Mouse (Mus musculus) intestine, embryonic 15.5 days (tissue): ENCODE measurements around the gene 1110051M20Rik. TPM values are rescaled to one million over a fixed set of nuclear protein-coding genes. Genes with fewer than 3 reads are reported as not detected.
"Not testable (repeated sequence)": the region's sequence is repeated elsewhere in the genome, so short reads cannot be mapped to it uniquely, and the experiment has no call there.

Experiments
- ATAC-seq: fragments of 200-750 bp; cut with Nextera tagmentation; 2 replicates; pipeline ENCODE4 v1.8.0; 2017; ENCODE audit warnings: moderate TSS enrichment, moderate library complexity
- H3K27ac ChIP-seq: fragments of 300-500 bp; sonication (generic); 2 replicates; pipeline ENCODE4 v1.5.1; 2015; ENCODE audit warnings: mild to moderate bottlenecking, inconsistent platforms
- H3K27me3 ChIP-seq: fragments of 300-500 bp; sonication (generic); replicated peaks from 2 replicates; pipeline ENCODE4 v1.6.1; 2015; ENCODE audit warnings: inconsistent platforms
- H3K36me3 ChIP-seq: fragments of 300-500 bp; sonication (generic); 2 replicates; pipeline ENCODE4 v1.6.1; 2015; ENCODE audit warnings: inconsistent platforms
- H3K4me1 ChIP-seq: fragments of 300-500 bp; sonication (generic); replicated peaks from 2 replicates; pipeline ENCODE4 v1.6.1; 2015; ENCODE audit warnings: inconsistent platforms
- H3K4me2 ChIP-seq: fragments of 300-500 bp; sonication (generic); replicated peaks from 2 replicates; pipeline ENCODE4 v1.6.1; 2015; ENCODE audit warnings: mild to moderate bottlenecking, inconsistent platforms
- H3K4me3 ChIP-seq: fragments of 300-500 bp; sonication (generic); replicated peaks from 2 replicates; pipeline ENCODE4 v1.5.1; 2015; ENCODE audit warnings: inconsistent platforms
- H3K9ac ChIP-seq: fragments of 300-500 bp; sonication (generic); 2 replicates; pipeline ENCODE4 v1.6.1; 2015; ENCODE audit warnings: inconsistent platforms
- H3K9me3 ChIP-seq: fragments of 300-500 bp; sonication (generic); 2 replicates; pipeline ENCODE4 v1.6.1; 2016; ENCODE audit warnings: inconsistent platforms
- WGBS: fragments of 180-500 bp; shearing (Covaris S2); methylation state at CpG from one replicate; pipeline ENCODE4 v1.1.7; 2015; 5-methylcytosine and 5-hydroxymethylcytosine counted together
- polyA plus RNA-seq: library from polyadenylated mRNA; unstranded; fragments of >200 nt; fragmentation: Nextera tagmentation; extraction: Ambion mirVana; gene quantifications from 2 replicates; pipeline ENCODE4 v1.2.1, GENCODE M21; 2015

Gene 1110051M20Rik
- polyA plus RNA-seq, 1 experiment from 2014 or later: 38.6 TPM

GRCm38 (mm10) chr2:91248366-91248765 lies 196.1 kb downstream of the 1110051M20Rik start:
- Histone ChIP-seq H3K27me3 (no peaks in the 10 kb centered on the region), H3K4me2 (no peak overlapping the region), H3K9ac (no peak overlapping the region), H3K4me1 (no peaks in the 10 kb centered on the region), H3K9me3 (no peaks in the 10 kb centered on the region), H3K27ac (no peak overlapping the region), H3K36me3 (no peaks in the 10 kb centered on the region), H3K4me3 (no peak overlapping the region)
- ATAC-seq: no peak
- WGBS: 77% methylated on average over 4 of the region's 4 CpGs

- Histone ChIP-seq H3K36me3 (no peaks in the 10 kb centered on the region), H3K27me3 (no peaks in the 10 kb centered on the region), H3K9me3 (no peaks in the 10 kb centered on the region), H3K4me3 (no peak overlapping the region), H3K9ac (no peak overlapping the region), H3K27ac (no peak overlapping the region), H3K4me1 (no peaks in the 10 kb centered on the region), H3K4me2 (no peak overlapping the region)
- WGBS: 74% methylated on average over 5 of the region's 5 CpGs
- ATAC-seq: peak; percentile 45; the same call in 1 of the 2 replicates
Observed at GRCm38 (mm10) chr2:91244557-91245228, 199.8 kb downstream of the 1110051M20Rik start.

DNA sequence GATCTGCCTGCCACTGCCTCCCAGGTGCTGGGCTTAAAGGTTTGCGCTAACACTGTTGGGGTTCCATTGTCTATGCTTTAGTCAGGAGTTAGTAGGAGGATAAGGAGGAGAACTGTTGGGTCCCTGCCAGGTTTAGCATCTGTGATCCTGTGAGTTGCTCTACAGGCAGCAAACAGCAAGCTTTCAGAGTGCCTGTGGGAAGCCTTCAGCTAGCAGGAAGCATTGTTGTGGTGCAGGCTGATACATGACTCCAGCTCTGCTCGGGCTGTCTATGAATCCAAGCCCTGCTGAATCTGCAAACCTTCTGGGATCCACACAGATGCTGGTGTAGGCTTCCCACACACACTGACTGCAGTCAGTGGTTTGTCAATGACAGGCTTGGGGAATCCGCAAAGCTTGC lies 201.1 kb downstream of the 1110051M20Rik start:
- Histone ChIP-seq H3K4me3 (no peak overlapping the region), H3K9ac (no peak overlapping the region), H3K4me1 (no peaks in the 10 kb centered on the region), H3K27me3 (no peaks in the 10 kb centered on the region), H3K4me2 (no peak overlapping the region), H3K36me3 (no peaks in the 10 kb centered on the region), H3K27ac (no peak overlapping the region), H3K9me3 (no peaks in the 10 kb centered on the region)
- WGBS: 69% methylated on average over 3 of the region's 3 CpGs
- no peak for ATAC-seq

GRCm38 (mm10) chr2:91242547-91242946 lies 202.0 kb downstream of the 1110051M20Rik start:
- H3K4me1 ChIP-seq: no peaks in the 10 kb centered on the region
- no peak overlapping the region for H3K4me2 ChIP-seq
- no peak overlapping the region for H3K9ac ChIP-seq
- H3K27ac ChIP-seq: no peak overlapping the region
- WGBS: 60% methylated on average over 5 of the region's 5 CpGs
- no peaks in the 10 kb centered on the region for H3K9me3 ChIP-seq
- H3K4me3 ChIP-seq: no peak overlapping the region
- ATAC-seq: no peak
- H3K27me3 ChIP-seq: no peaks in the 10 kb centered on the region
- no peaks in the 10 kb centered on the region for H3K36me3 ChIP-seq

DNA sequence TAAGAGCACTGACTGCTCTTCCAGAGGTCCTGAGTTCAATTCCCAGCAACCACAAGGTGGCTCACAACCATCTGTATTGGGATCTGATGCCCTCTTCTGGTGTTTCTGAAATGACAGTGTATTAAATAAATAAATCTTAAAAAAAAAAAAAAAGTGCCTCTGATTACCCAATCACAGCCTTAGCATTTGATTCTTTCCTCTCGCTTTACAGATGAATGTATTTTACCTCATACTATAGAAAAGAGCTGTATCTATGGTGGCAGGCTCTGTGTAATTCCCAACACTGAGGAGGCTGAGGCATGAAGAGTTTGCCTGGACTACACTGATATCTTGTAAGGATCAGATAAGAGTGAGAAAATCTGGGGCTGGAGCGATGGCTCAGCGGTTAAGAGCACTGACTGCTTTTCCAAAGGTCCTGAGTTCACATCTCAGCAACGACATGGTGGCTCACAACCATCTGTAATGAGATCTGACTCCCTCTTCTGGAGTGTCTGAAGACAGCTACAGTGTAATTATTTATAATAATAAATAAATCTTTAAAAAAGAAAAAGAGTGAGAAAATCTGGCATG lies 206.9 kb downstream of the 1110051M20Rik start:
- Histone ChIP-seq H3K4me2 (peak overlapping the region; percentile 91), H3K27ac (peak overlapping the region; percentile 93), H3K4me3 (peak overlapping the region; percentile 61)
- not testable (repeated sequence) for H3K27me3 ChIP-seq, H3K36me3 ChIP-seq, H3K4me1 ChIP-seq, H3K9ac ChIP-seq, H3K9me3 ChIP-seq
- 11% methylated on average over 4 of the region's 4 CpGs for WGBS
- ATAC-seq: peak; percentile 59

GRCm38 (mm10) chr2:91236601-91237510 lies 207.6 kb downstream of the 1110051M20Rik start, which contains the start of gene Ddb2:
Gene Ddb2, minus strand, starts transcription at chr2:91236982.
- Histone ChIP-seq H3K9me3 (no peaks in the 10 kb centered on the region), H3K9ac (peak within 1 kb of the TSS; percentile 65), H3K27ac (peak within 1 kb of the TSS; percentile 93), H3K27me3 (no peaks in the 10 kb centered on the region), H3K36me3 (no peaks in the 10 kb centered on the region), H3K4me2 (peak within 1 kb of the TSS; percentile 91), H3K4me1 (no peaks in the 10 kb centered on the region), H3K4me3 (peak within 1 kb of the TSS; percentile 61)
- WGBS: under 1% methylated on average over 48 of the region's 48 CpGs
- peak; percentile 99 for ATAC-seq

- Histone ChIP-seq H3K27ac (no peak overlapping the region), H3K4me1 (no peaks in the 10 kb centered on the region)
- ATAC-seq: no peak
Observed at GRCm38 (mm10) chr2:91229735-91230134, 214.8 kb downstream of the 1110051M20Rik start.

More at GRCm38 (mm10) chr2:91229735-91230134, 214.8 kb downstream of the 1110051M20Rik start:
- H3K27me3 ChIP-seq: no peaks in the 10 kb centered on the region
- no peaks in the 10 kb centered on the region for H3K9me3 ChIP-seq
- WGBS: 86% methylated on average over 2 of the region's 2 CpGs
- no peak overlapping the region for H3K9ac ChIP-seq
- no peak overlapping the region for H3K4me2 ChIP-seq
- H3K36me3 ChIP-seq: no peaks in the 10 kb centered on the region
- H3K4me3 ChIP-seq: no peak overlapping the region

Other genes with a start within 250 kb of the 1110051M20Rik start
- 12.8 and 14.3 TPM in 2 replicates for gene Nr1h3, start 241.9 kb downstream of the 1110051M20Rik start, polyA plus RNA-seq
- 20.4 and 20.9 TPM in 2 replicates for gene Acp2, start 241.8 kb downstream of the 1110051M20Rik start, polyA plus RNA-seq
- 14.8 and 17.4 TPM in 2 replicates for gene Ddb2, start 207.7 kb downstream of the 1110051M20Rik start, polyA plus RNA-seq
- gene Pacsin3, start 188.8 kb downstream of the 1110051M20Rik start, polyA plus RNA-seq: 21.3 and 22.3 TPM in 2 replicates
- gene Arfgap2, start 179.7 kb downstream of the 1110051M20Rik start, polyA plus RNA-seq: 72.0 and 75.6 TPM in 2 replicates
- gene Lrp4, start 12.8 kb upstream of the 1110051M20Rik start, polyA plus RNA-seq: 8.7 and 9.2 TPM in 2 replicates
- gene Ckap5, start 82.1 kb upstream of the 1110051M20Rik start, polyA plus RNA-seq: 68.7 and 81.2 TPM in 2 replicates
- 3.4 and 7.2 TPM in 2 replicates for gene F2, start 191.7 kb upstream of the 1110051M20Rik start, polyA plus RNA-seq
- gene Zfp408, start 205.1 kb upstream of the 1110051M20Rik start, polyA plus RNA-seq: 7.8 and 8.0 TPM in 2 replicates
- gene Arhgap1, start 205.2 kb upstream of the 1110051M20Rik start, polyA plus RNA-seq: 140 and 143 TPM in 2 replicates